Mouse (Mus musculus) neural tube, embryonic 12.5 days (tissue): ENCODE results near the gene Dag1. TPM values are rescaled to one million over a fixed set of nuclear protein-coding genes. Genes with fewer than 3 reads are reported as not detected.
"Not testable (repeated sequence)": the region's sequence is repeated elsewhere in the genome, so short reads cannot be mapped to it uniquely, and the experiment has no call there.

Source experiments
- ATAC-seq: fragments of 200-750 bp; cut with Nextera tagmentation; 2 replicates; pipeline ENCODE4 v1.8.0; 2017; ENCODE audit warnings: low read depth, mild to moderate bottlenecking, moderate TSS enrichment, moderate library complexity; ENCODE audit not compliant: low FRiP score
- H3K27ac ChIP-seq: fragments of 300-500 bp; sonication (generic); 2 replicates; pipeline ENCODE4 v1.5.1; 2016
- H3K27me3 ChIP-seq: fragments of 300-500 bp; sonication (generic); replicated peaks from 2 replicates; pipeline ENCODE4 v1.6.1; 2016; ENCODE audit warnings: mild to moderate bottlenecking
- H3K36me3 ChIP-seq: fragments of 300-500 bp; sonication (generic); 2 replicates; pipeline ENCODE4 v1.6.1; 2016; ENCODE audit warnings: mild to moderate bottlenecking
- H3K4me1 ChIP-seq: fragments of 300-500 bp; sonication (generic); 2 replicates; pipeline ENCODE4 v1.6.1; 2016
- H3K4me2 ChIP-seq: fragments of 300-500 bp; sonication (generic); replicated peaks from 2 replicates; pipeline ENCODE4 v1.6.1; 2016; ENCODE audit warnings: mild to moderate bottlenecking
- H3K4me3 ChIP-seq: fragments of 300-500 bp; sonication (generic); 2 replicates; pipeline ENCODE4 v1.5.1; 2016
- H3K9ac ChIP-seq: fragments of 300-500 bp; sonication (generic); 2 replicates; pipeline ENCODE4 v1.6.1; 2016; ENCODE audit warnings: mild to moderate bottlenecking
- H3K9me3 ChIP-seq: fragments of 300-500 bp; sonication (generic); 2 replicates; pipeline ENCODE4 v1.6.1; 2016; ENCODE audit warnings: mild to moderate bottlenecking
- WGBS: fragments of 180-500 bp; shearing (Covaris S2); methylation state at CpG from one replicate; pipeline ENCODE4 v1.1.7; 2016; 5-methylcytosine and 5-hydroxymethylcytosine counted together
- polyA plus RNA-seq: library from polyadenylated mRNA; unstranded; fragments of >200 nt; fragmentation: Nextera tagmentation; extraction: Ambion mirVana; gene quantifications from 2 replicates; pipeline ENCODE4 v1.2.1, GENCODE M21; 2016

Gene Dag1
- polyA plus RNA-seq, 1 experiment from 2014 or later, result 63.4 TPM

DNA sequence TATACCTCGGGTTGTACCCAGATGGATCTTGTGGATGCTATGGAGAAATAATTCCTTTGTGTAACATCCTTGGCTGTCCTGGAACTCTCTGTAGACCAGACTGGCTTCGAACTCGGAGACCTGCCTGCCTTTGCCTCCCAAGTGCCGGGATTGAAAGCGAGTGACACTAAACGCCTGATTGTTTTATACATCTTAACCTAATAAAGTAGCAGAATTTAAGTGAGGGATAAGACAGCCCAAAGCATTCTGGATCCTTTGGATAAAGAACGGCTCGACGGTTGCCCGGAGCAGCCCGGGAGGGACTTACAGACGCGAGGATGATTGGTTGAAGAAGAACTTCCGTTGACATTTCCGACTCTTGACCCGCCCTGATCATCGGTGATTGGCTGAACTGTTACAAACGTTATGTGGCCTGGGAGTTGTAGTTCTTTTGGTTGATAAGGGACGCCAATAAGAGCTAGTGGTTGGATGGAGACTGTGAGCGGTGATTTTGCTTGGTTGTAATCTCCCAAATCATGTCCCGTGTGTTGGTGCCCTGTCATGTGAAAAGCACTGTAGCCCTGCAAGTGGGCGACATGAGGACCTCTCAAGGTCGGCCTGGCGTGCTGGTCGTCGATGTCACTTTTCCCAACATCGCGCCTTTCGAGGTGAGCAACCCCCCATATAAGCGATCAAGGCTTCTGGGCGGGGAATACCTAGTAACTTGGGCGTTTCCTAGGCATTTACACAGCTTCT lies 26.4 kb upstream of the Dag1 start, which contains the start of gene Nicn1:
TSS of gene Nicn1 (plus strand) at position 414 of the 735 bp plus-strand sequence.
- peak; percentile 96 for ATAC-seq
- H3K4me1 ChIP-seq, result peaks cover 8% of the 10 kb centered on the region; the same call in 1 of the 2 replicates
- H3K4me2 ChIP-seq, result peak within 1 kb of the TSS; percentile 67
- H3K27me3 ChIP-seq, result no peaks in the 10 kb centered on the region
- H3K27ac ChIP-seq, result peak within 1 kb of the TSS; percentile 78
- under 1% methylated on average over 32 of the region's 32 CpGs for WGBS
- H3K9me3 ChIP-seq, result no peaks in the 10 kb centered on the region
- peak within 1 kb of the TSS; percentile 50 for H3K4me3 ChIP-seq
- peaks cover 18% of the 10 kb centered on the region for H3K36me3 ChIP-seq
- H3K9ac ChIP-seq, result peak within 1 kb of the TSS; percentile 61

DNA sequence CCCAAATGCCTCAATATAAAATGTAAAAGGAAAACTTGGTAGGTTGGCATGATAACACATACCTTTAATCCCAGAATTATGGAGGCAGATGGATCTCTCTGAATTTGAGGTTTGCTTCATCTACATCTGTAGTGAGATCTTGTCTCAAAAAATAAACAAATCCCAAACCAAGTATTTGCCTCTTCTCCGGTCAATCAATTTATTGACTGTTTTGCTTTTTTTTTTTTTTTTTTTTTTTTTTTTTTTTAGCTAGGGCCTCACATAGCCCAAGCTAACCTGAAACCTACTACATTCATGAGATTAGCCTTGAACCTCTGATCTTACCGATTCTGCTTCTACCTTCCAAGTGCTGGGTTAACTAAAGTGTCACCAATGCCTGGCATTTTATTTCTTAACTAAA lies 25.6 kb upstream of the Dag1 start:
- peak overlapping the region; percentile 42 for H3K4me3 ChIP-seq
- H3K4me1 ChIP-seq, result peaks cover 8% of the 10 kb centered on the region; the same call in 1 of the 2 replicates
- H3K9ac ChIP-seq, result peak overlapping the region; percentile 61

GRCm38 (mm10) chr9:108287526-108288238 lies 23.9 kb upstream of the Dag1 start:
- not testable (repeated sequence) for H3K9ac ChIP-seq, H3K4me3 ChIP-seq, H3K27ac ChIP-seq, H3K4me2 ChIP-seq, H3K4me1 ChIP-seq, H3K36me3 ChIP-seq, H3K27me3 ChIP-seq, ATAC-seq, H3K9me3 ChIP-seq
- 79% methylated on average over 6 of the region's 6 CpGs for WGBS

More for the DNA sequence above, 25.6 kb upstream of the Dag1 start:
- Histone ChIP-seq H3K27me3 (no peaks in the 10 kb centered on the region), H3K36me3 (peaks cover 10% of the 10 kb centered on the region), H3K9me3 (no peaks in the 10 kb centered on the region), H3K4me2 (peak overlapping the region; percentile 67), H3K27ac (peak overlapping the region; percentile 78; the same call in 1 of the 2 replicates)
- no peak for ATAC-seq
- whole genome bisulfite sequencing, result 64% methylated on average over 2 of the region's 2 CpGs

DNA sequence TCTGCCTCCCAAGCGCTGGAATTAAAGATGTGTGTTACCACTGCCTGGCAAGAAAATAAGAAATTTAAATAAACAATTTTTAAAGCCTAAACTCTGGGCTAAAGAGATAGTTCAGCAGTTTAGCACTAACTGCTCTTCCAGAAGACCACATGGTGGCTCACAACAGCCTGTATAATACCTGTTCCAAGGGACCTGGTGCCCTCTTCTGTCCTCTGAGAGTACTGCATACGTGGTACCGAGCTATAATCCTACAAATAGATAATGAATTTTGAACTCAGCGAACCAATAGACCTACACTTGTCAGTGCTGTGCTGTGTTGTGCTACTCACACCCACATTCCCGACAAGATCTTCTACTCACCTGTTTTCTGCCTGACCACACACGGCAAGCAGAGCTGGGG lies 20.7 kb upstream of the Dag1 start:
- Histone ChIP-seq H3K27me3 (no peaks in the 10 kb centered on the region), H3K9ac (no peak overlapping the region), H3K4me3 (no peak overlapping the region), H3K4me1 (no peaks in the 10 kb centered on the region), H3K36me3 (no peaks in the 10 kb centered on the region), H3K27ac (no peak overlapping the region), H3K9me3 (no peaks in the 10 kb centered on the region), H3K4me2 (no peak overlapping the region)
- peak; percentile 70 for ATAC-seq
- 18% methylated on average over 6 of the region's 6 CpGs for WGBS

- no peak overlapping the region for H3K27ac ChIP-seq
- H3K27me3 ChIP-seq, result no peaks in the 10 kb centered on the region
- WGBS, result 58% methylated on average over 8 of the region's 8 CpGs
- H3K9me3 ChIP-seq, result no peaks in the 10 kb centered on the region
- ATAC-seq, result no peak
- H3K4me2 ChIP-seq, result no peak overlapping the region
- no peaks in the 10 kb centered on the region for H3K4me1 ChIP-seq
- no peak overlapping the region for H3K9ac ChIP-seq
- no peak overlapping the region for H3K4me3 ChIP-seq
- H3K36me3 ChIP-seq, result no peaks in the 10 kb centered on the region
Measured at GRCm38 (mm10) chr9:108280071-108280828, 16.5 kb upstream of the Dag1 start.

DNA sequence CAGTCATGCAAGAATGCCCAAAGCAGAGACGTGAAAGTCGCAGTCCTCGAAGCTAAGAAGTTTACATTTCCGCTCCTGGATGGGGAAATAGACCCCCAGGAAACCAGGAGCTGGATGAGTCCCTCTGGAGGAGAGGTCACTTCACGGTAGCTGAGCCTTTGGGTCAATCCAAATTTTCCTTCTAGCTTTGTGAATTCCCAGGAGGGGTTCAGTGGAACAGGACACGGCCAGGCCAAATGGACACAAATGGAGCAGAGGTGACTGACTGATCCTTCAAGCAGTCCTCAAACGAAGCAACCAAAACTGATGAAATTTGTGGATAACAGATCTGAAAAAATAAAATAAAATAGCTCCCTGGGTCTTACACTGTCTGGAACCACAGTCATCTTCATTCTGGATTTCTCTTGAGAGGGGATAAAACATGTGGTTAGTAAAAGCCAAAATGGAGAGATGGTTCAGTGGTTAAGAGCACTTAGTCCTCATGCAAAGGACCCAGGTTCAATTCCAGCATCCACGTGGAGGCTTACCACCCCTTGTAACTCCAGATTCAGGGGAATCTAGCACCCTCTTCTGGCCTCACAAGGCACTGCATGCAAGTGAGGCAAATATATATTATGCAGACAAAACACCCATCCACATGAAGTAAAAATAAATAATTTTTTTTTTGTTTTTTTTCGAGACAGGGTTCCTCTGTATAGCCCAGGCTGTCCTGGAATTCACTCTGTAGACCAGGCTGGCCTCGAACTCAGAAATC lies 15.1 kb upstream of the Dag1 start:
- H3K4me3 ChIP-seq, result no peak overlapping the region

DNA sequence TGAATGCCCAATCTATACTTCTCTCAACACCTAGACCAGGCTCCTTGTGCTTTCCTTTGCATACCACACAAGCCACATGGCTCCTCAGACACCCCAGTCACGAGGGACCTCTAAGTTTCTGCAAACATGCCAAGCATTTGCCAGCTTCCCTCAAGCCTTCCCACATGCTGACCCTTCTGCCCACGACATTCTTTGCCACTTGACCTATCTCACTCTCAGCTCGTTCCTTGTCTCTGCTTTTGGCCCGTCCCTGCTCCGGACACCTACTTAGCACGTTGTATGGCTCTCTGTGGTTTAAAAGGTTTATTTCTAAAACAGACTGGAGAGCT lies 11.5 kb upstream of the Dag1 start:
- no peak for ATAC-seq
- no peaks in the 10 kb centered on the region for H3K4me1 ChIP-seq
- 71% methylated on average over 6 of the region's 6 CpGs for WGBS
- H3K9ac ChIP-seq, result no peak overlapping the region
- H3K27ac ChIP-seq, result no peak overlapping the region
- no peaks in the 10 kb centered on the region for H3K27me3 ChIP-seq
- H3K36me3 ChIP-seq, result no peaks in the 10 kb centered on the region
- H3K4me2 ChIP-seq, result no peak overlapping the region
- no peaks in the 10 kb centered on the region for H3K9me3 ChIP-seq
- H3K4me3 ChIP-seq, result no peak overlapping the region

More for the DNA sequence above, 15.1 kb upstream of the Dag1 start:
- Histone ChIP-seq H3K27ac (no peak overlapping the region), H3K4me1 (no peaks in the 10 kb centered on the region), H3K9ac (no peak overlapping the region), H3K4me2 (no peak overlapping the region), H3K27me3 (no peaks in the 10 kb centered on the region), H3K36me3 (no peaks in the 10 kb centered on the region), H3K9me3 (no peaks in the 10 kb centered on the region)
- WGBS, result 73% methylated on average over 10 of the region's 10 CpGs
- ATAC-seq, result no peak

GRCm38 (mm10) chr9:108274476-108275330 lies 10.9 kb upstream of the Dag1 start:
- Histone ChIP-seq H3K9me3 (no peaks in the 10 kb centered on the region), H3K4me2 (no peak overlapping the region), H3K4me1 (no peaks in the 10 kb centered on the region), H3K9ac (no peak overlapping the region), H3K27me3 (no peaks in the 10 kb centered on the region), H3K4me3 (no peak overlapping the region), H3K27ac (no peak overlapping the region), H3K36me3 (no peaks in the 10 kb centered on the region)
- ATAC-seq, result no peak
- WGBS, result 73% methylated on average over 5 of the region's 5 CpGs

DNA sequence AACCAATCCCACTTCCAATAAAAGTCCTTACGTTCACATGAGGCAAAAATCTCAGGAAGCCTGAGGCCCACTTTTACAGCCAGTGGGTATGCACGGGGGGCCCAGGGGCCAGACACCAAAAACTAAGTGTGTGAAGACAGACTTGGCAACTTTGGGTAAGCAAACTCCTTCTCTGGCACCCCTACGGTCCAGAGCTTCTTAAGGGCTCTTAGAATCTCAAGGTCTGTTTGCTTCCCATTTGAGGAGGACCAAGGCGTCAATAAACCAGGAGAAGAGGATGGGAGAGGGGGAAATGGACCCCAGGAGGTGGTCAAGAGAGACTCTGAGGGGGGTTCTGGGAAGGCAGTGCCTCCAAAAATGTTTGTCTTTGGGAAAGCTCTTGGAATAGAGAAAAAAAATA lies 9.7 kb upstream of the Dag1 start:
- Histone ChIP-seq H3K9ac (no peak overlapping the region), H3K36me3 (no peaks in the 10 kb centered on the region), H3K27me3 (no peaks in the 10 kb centered on the region), H3K4me1 (no peaks in the 10 kb centered on the region), H3K4me2 (no peak overlapping the region), H3K9me3 (no peaks in the 10 kb centered on the region), H3K27ac (no peak overlapping the region), H3K4me3 (no peak overlapping the region)
- WGBS, result 70% methylated on average over 4 of the region's 4 CpGs
- no peak for ATAC-seq

GRCm38 (mm10) chr9:108272691-108273090 lies 8.9 kb upstream of the Dag1 start:
- Histone ChIP-seq H3K4me3 (no peak overlapping the region), H3K4me2 (no peak overlapping the region), H3K36me3 (no peaks in the 10 kb centered on the region), H3K4me1 (no peaks in the 10 kb centered on the region), H3K27me3 (no peaks in the 10 kb centered on the region), H3K9me3 (no peaks in the 10 kb centered on the region), H3K27ac (no peak overlapping the region), H3K9ac (no peak overlapping the region)
- 80% methylated on average over 5 of the region's 5 CpGs for WGBS
- ATAC-seq, result no peak

DNA sequence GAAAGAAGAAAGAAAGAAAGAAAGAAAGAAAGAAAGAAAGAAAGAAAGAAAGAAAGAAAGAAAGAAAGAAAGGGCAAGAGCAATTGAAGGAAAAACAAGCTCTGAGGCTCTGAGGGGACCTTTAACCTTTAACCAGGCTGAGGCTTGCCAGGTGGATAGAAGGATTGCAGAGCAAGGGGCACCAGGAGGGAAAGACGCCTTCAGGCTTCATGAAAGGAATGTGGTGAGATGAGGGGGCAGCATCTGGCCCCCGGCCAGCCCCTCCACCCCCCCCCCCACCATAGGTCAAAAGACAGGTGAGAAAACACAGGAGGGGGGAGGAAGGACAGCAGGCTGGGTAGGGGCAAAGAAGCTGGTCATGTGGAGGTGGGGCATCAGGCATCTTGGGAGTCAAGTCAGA lies 8.2 kb upstream of the Dag1 start:
- no peaks in the 10 kb centered on the region for H3K4me1 ChIP-seq
- no peak overlapping the region for H3K27ac ChIP-seq
- no peaks in the 10 kb centered on the region for H3K9me3 ChIP-seq
- no peak overlapping the region for H3K4me3 ChIP-seq
- H3K36me3 ChIP-seq, result no peaks in the 10 kb centered on the region
- WGBS, result 35% methylated on average over 2 of the region's 2 CpGs
- H3K4me2 ChIP-seq, result no peak overlapping the region
- H3K9ac ChIP-seq, result no peak overlapping the region
- ATAC-seq, result no peak
- no peaks in the 10 kb centered on the region for H3K27me3 ChIP-seq
